Mouse (Mus musculus): ENCODE results near the gene Vmn1r53.
"Not testable (repeated sequence)": the region's sequence is repeated elsewhere in the genome, so short reads cannot be mapped to it uniquely, and the experiment has no call there.

Gene Vmn1r53

DNA sequence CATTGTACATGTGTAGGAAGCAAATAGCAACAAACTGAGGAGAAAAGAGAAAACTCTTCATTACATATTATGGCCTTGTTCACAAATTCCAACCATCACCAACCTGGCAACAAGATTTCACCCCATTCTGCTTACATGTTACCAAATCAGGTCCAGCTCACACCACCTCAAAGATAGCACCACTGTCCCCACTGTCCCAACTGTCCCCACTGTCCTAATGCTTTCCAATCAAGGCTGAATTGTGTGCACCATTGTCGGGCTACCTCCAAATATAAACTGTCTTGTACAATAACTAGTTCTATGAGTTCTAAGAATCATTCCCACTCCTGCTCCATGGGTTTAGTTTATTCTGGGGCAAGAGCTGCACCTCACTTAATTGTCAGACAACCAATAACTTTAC lies at the start of gene Vmn1r53:
TSS of gene Vmn1r53 (minus strand) at position 101 of the 400 bp plus-strand sequence.
- no peak for DNase-seq (ENCODE audit: low spot score in 2 of 2)

DNA sequence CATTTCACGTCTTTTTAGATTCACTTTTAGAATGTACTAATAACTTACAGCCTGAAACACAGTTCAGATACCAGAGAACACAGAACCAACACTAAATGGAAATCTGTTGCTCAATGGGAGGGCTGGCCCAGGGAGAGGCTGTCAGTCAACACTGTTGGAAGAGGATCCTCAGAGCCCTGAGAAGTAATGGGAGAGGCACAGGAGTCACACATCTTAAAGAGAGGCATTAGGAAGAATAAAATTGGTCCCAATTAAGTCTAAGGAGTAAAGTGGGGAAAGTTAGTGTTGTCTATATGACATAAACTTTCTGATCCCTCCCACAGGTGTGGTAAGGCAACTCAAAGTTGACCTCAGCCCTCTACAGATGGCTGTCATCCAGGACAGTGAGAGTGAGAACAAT lies 21.8 kb upstream of the Vmn1r53 start, which contains the start of gene Vmn1r54:
TSS of gene Vmn1r54 (plus strand) at position 301 of the 400 bp plus-strand sequence.
- DNase-seq (ENCODE audit: low spot score in 2 of 2), result no peak

DNA sequence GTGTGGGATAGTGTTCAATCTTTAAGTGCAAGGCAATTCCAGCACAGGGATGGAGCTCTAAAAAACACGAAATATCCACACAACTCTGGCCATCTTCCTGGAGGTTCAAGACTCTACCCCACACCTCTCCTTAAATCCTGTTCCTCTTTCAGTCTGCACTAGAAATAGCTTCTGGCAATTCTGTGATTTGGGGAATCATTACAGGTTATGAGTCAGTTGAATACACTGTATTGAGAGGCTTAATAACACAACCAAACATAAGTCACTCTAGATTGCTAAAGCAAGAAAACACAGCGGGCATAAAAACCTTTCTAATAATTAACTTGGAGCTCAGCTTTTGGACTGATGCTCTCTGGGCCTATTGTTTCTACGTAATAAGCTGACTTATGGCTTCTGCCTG lies 19.8 kb upstream of the Vmn1r53 start:
- DNase-seq (ENCODE audit: low spot score in 2 of 2), result no peak

DNA sequence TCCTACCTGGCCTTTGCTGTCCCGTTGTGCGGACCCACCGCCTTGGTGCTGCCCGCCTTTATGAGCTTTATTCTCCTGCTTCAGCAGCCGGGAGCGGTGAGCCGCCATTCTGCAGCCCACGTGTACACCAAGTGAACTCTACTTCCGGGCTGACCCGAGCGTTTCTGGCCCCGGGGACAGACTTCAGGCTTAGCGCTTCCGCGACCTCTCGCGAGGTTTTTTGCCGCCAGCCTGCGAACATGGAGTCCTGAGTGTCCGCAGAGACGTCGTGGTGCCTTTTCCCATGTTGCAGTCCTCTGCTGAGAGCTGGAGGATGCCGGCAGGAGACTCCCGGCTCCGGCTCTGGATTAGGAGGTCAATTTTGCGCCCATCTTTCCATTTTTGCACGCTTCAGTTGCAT lies 8.4 kb upstream of the Vmn1r53 start:
- no peak for DNase-seq (ENCODE audit: low spot score in 2 of 2)

DNA sequence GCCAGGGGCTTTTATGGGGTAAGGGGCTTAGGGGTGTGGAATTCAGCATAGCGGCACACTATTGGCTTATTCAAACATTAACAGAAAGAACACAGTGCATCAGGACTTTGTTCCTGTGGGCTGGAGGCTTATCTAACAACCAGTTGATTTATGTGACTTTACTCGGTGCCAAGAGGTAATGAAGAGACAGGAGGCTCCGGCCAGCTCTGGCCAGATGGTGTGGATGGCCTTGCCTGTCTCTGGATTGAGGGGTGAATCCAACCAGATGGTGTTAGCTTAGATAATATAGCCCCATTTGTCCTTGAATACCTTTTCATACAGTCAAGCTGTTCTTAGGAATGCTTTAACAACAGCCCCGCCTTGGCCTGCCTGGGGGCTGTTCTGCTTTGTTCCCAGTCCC lies 7.9 kb upstream of the Vmn1r53 start:
- not testable (repeated sequence) for DNase-seq (ENCODE audit: low spot score in 2 of 2)

DNA sequence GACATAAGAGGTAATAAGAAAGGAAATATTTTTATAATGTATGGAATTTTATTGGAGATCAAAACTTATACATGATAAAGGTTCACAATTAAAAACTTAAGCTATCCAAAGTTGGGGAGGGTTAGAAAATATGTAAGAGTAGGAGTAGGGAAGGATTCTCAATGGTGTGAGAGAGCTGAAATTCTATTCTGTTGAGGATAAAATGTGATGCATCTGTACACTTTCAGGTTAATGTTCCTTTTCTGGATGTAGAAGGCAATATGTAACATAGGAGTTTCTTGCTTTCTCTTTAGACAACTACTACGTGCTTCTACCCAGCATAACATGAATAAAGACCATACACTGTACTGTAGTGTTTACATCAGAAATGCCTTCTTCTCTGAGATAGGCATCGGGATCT lies 21.7 kb downstream of the Vmn1r53 start, which contains the start of gene V1ra8:
TSS of gene V1ra8 (plus strand) at position 301 of the 400 bp plus-strand sequence.
- DNase-seq (ENCODE audit: low spot score in 2 of 2), result not testable (repeated sequence)

DNA sequence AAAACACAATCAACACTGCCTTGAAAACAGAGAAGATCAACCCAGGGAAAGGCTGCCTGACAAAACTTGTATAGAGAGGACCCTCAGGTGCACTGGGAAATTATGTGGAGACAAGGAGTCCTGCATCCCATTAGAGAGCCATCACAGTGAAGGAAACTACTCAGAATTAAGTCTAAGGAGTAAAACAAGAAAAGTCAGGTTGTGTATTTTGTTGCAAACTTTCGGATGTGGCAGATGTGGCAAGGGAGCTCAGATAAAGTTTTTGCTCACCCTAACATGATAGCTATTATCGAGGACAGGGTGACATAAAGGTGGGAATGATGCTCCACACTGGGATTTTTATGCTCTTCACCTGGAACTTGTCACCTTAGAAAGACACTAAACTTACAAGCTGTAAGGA lies 49.7 kb downstream of the Vmn1r53 start, which contains the start of gene Vmn1r52:
TSS of gene Vmn1r52 (plus strand) at position 301 of the 400 bp plus-strand sequence.
- no peak for DNase-seq (ENCODE audit: low spot score in 2 of 2)

Data from spleen, postnatal 4 days (tissue).